In genomic region chr14:76009185-76009584, GRCm38 (mm10) we compare ENCODE assay signal across 9 mouse cellular contexts. TPM values are rescaled to one million over a fixed set of nuclear protein-coding genes. Genes with fewer than 3 reads are reported as not detected.
A peak's percentile ranks its signal among the peaks of the same experiment; 100 is the strongest.
DNase-seq lines count a peak whose midpoint lies in the region; ATAC-seq and TF ChIP-seq lines count a peak whose summit lies in the region.
"Had no signal": no experiment of that assay in that cellular context is flagged by ENCODE, and none has a peak within 500 bp of the region (broad histone marks: within the 10 kb centered on the region; RNA-seq: fewer than 3 reads in every experiment).

No protein-coding gene starts in this region.

- DNase-seq in kidney, postnatal 0 days (ENCODE audit: low spot score) = no peak
- DNase-seq in kidney, postnatal 25 days = no peak
- DNase-seq in limb, embryonic 10.5 days (ENCODE audit: low spot score) = no peak
- DNase-seq in cerebellum, postnatal 36 days = no peak
- DNase-seq in embryo, embryonic 11 days = no peak
- no peak for DNase-seq in cerebellum, adult 9-10 months

- H3K27ac ChIP-seq in kidney, postnatal 0 days = no peak overlapping the region
- H3K27ac ChIP-seq in embryonic facial prominence, embryonic 13.5 days = no peak overlapping the region
- H3K27ac ChIP-seq in limb, embryonic 10.5 days = no peak overlapping the region
- no peak overlapping the region for H3K27ac ChIP-seq in neural tube, embryonic 15.5 days (replicated peaks)

- peak overlapping the region; percentile 73; the same call in 1 of the 2 replicates for H3K9ac ChIP-seq in kidney, postnatal 0 days (ENCODE audit: low read depth, low read length)
- peak overlapping the region; percentile 89; the same call in 1 of the 2 replicates for H3K9ac ChIP-seq in embryonic facial prominence, embryonic 13.5 days
- 0 out of 2 replicates have a peak overlapping the region, but pooled peaks have one; percentile 15 for H3K9ac ChIP-seq in neural tube, embryonic 15.5 days (replicated peaks)

- H3K4me1 ChIP-seq in kidney, postnatal 0 days (replicated peaks; ENCODE audit: insufficient read depth, low read length) = 0 out of 2 replicates have a peak, but pooled peaks cover 9% of the 10 kb centered on the region
- H3K4me1 ChIP-seq in embryonic facial prominence, embryonic 13.5 days = peaks cover 22% of the 10 kb centered on the region
- peaks cover 21% of the 10 kb centered on the region for H3K4me1 ChIP-seq in limb, embryonic 10.5 days
- H3K4me1 ChIP-seq in neural tube, embryonic 15.5 days = peaks cover 22% of the 10 kb centered on the region

- no peak overlapping the region for H3K4me3 ChIP-seq in kidney, postnatal 0 days (replicated peaks; ENCODE audit: low read depth, low read length)
- H3K4me3 ChIP-seq in embryonic facial prominence, embryonic 13.5 days = peak overlapping the region; percentile 97
- H3K4me3 ChIP-seq in limb, embryonic 10.5 days = peak overlapping the region; percentile 94
- H3K4me3 ChIP-seq in neural tube, embryonic 15.5 days (replicated peaks) = peak overlapping the region; percentile 98

- no peaks in the 10 kb centered on the region for H3K36me3 ChIP-seq in kidney, postnatal 0 days (ENCODE audit: insufficient read depth, low read length)
- H3K36me3 ChIP-seq in embryonic facial prominence, embryonic 13.5 days = peaks cover 7% of the 10 kb centered on the region; the same call in 1 of the 2 replicates
- peaks cover 30% of the 10 kb centered on the region for H3K36me3 ChIP-seq in limb, embryonic 10.5 days
- 0 out of 2 replicates have a peak, but pooled peaks cover 3% of the 10 kb centered on the region for H3K36me3 ChIP-seq in neural tube, embryonic 15.5 days

- no peaks in the 10 kb centered on the region for H3K9me3 ChIP-seq in kidney, postnatal 0 days (replicated peaks; ENCODE audit: low read length)
- no peaks in the 10 kb centered on the region for H3K9me3 ChIP-seq in embryonic facial prominence, embryonic 13.5 days
- H3K9me3 ChIP-seq in limb, embryonic 10.5 days (replicated peaks) = no peaks in the 10 kb centered on the region
- no peaks in the 10 kb centered on the region for H3K9me3 ChIP-seq in neural tube, embryonic 15.5 days (replicated peaks)

- no peak for ATAC-seq in kidney, postnatal 0 days (replicated peaks; ENCODE audit: low FRiP score, low read depth)
- ATAC-seq in embryonic facial prominence, embryonic 13.5 days (ENCODE audit: insufficient number of reproducible peaks, insufficient read depth, low FRiP score, low TSS enrichment, low read depth) = no peak
- ATAC-seq in neural tube, embryonic 15.5 days (ENCODE audit: low FRiP score) = no peak

- H3K27me3 ChIP-seq in kidney, postnatal 0 days (ENCODE audit: insufficient read depth, low read length) = no peaks in the 10 kb centered on the region
- H3K27me3 ChIP-seq in embryonic facial prominence, embryonic 13.5 days = no peaks in the 10 kb centered on the region
- H3K27me3 ChIP-seq in limb, embryonic 10.5 days (ENCODE audit: low read depth, poor library complexity, severe bottlenecking) = no peaks in the 10 kb centered on the region
- 0 out of 2 replicates have a peak, but pooled peaks cover 5% of the 10 kb centered on the region for H3K27me3 ChIP-seq in neural tube, embryonic 15.5 days (replicated peaks)

- no peak for TF ChIP-seq CTCF in kidney, postnatal 0 days (IDR thresholded peaks at IDR 0.05; ENCODE audit: low read depth)

- WGBS in kidney, postnatal 0 days = 71% methylated on average over 5 of the region's 5 CpGs
- 59% methylated on average over 5 of the region's 5 CpGs for WGBS in embryonic facial prominence, embryonic 13.5 days
- 80% methylated on average over 5 of the region's 5 CpGs for WGBS in limb, embryonic 10.5 days
- 91% methylated on average over 5 of the region's 5 CpGs for WGBS in neural tube, embryonic 15.5 days

- peak overlapping the region; percentile 67 for H3K4me2 ChIP-seq in kidney, postnatal 0 days (ENCODE audit: low read length)
- H3K4me2 ChIP-seq in embryonic facial prominence, embryonic 13.5 days = peak overlapping the region; percentile 81
- H3K4me2 ChIP-seq in neural tube, embryonic 15.5 days = peak overlapping the region; percentile 78

RNA-seq across cellular contexts. Expression of gene Gtf2f2, which starts 1.5 kb away (rescaled TPM):
- polyA plus RNA-seq in kidney, postnatal 0 days (2015; fragmentation: Nextera tagmentation; extraction: Ambion mirVana) = 40.3 and 40.4 TPM in 2 replicates
- polyA plus RNA-seq in embryonic facial prominence, embryonic 13.5 days (2015; fragmentation: Nextera tagmentation; extraction: Ambion mirVana) = 39.0 and 39.4 TPM in 2 replicates
- polyA plus RNA-seq in limb, embryonic 10.5 days (2016; fragmentation: Nextera tagmentation; extraction: Ambion mirVana) = 60.1 and 67.9 TPM in 2 replicates
- 37.1 and 37.4 TPM in 2 replicates for polyA plus RNA-seq in neural tube, embryonic 15.5 days (2015; fragmentation: Nextera tagmentation; extraction: Ambion mirVana)

RNA-seq across cellular contexts. Expression of gene Kctd4, which starts 54.4 kb away (rescaled TPM):
- 0.20 and 0.24 TPM in 2 replicates for polyA plus RNA-seq in kidney, postnatal 0 days (2015; fragmentation: Nextera tagmentation; extraction: Ambion mirVana)
- 1.2 and 1.6 TPM in 2 replicates for polyA plus RNA-seq in embryonic facial prominence, embryonic 13.5 days (2015; fragmentation: Nextera tagmentation; extraction: Ambion mirVana)
- 0.63 and 0.65 TPM in 2 replicates for polyA plus RNA-seq in limb, embryonic 10.5 days (2016; fragmentation: Nextera tagmentation; extraction: Ambion mirVana)
- polyA plus RNA-seq in neural tube, embryonic 15.5 days (2015; fragmentation: Nextera tagmentation; extraction: Ambion mirVana) = 10.4 and 10.8 TPM in 2 replicates
- polyA plus RNA-seq: gonadal fat pad, adult 2 months had no signal

Comparison
In these comparisons a context has a peak if more than half of its experiments do, and no peak if none do; other contexts are left out.
1. H3K9ac ChIP-seq: peak in every context shown above with its lines; median percentile 89 in embryonic facial prominence, embryonic 13.5 days; 73 in kidney, postnatal 0 days; 15 in neural tube, embryonic 15.5 days.